Mouse (Mus musculus): Measurements from ENCODE around the gene Bpifa1. TPM values are rescaled to one million over a fixed set of nuclear protein-coding genes. Genes with fewer than 3 reads are reported as not detected.
"Not testable (repeated sequence)": the region's sequence is repeated elsewhere in the genome, so short reads cannot be mapped to it uniquely, and the experiment has no call there.

Bpifa1 gene
- polyA plus RNA-seq, 1 experiment from 2014 or later: not detected

- not testable (repeated sequence) for H3K4me2 ChIP-seq (replicated peaks); H3K27me3 ChIP-seq; H3K9me3 ChIP-seq (replicated peaks); H3K4me3 ChIP-seq; H3K27ac ChIP-seq; H3K4me1 ChIP-seq; ATAC-seq (ENCODE audit: low FRiP score); H3K9ac ChIP-seq; H3K36me3 ChIP-seq
- WGBS: 84% methylated on average over 4 of the region's 4 CpGs
Measured at GRCm38 (mm10) chr2:154183061-154183460, 40.4 kb downstream of the Bpifa1 start.

- H3K36me3 ChIP-seq: no peaks in the 10 kb centered on the region
- H3K9me3 ChIP-seq (replicated peaks): no peaks in the 10 kb centered on the region
- no peaks in the 10 kb centered on the region for H3K4me1 ChIP-seq
- ATAC-seq (ENCODE audit: low FRiP score): no peak
- H3K9ac ChIP-seq: no peak overlapping the region
- 91% methylated on average over 6 of the region's 6 CpGs for WGBS
- H3K27me3 ChIP-seq: no peaks in the 10 kb centered on the region
- H3K27ac ChIP-seq: no peak overlapping the region
- H3K4me3 ChIP-seq: no peak overlapping the region
- no peak overlapping the region for H3K4me2 ChIP-seq (replicated peaks)
Measured at GRCm38 (mm10) chr2:154185319-154185718, 42.6 kb downstream of the Bpifa1 start.

- Histone ChIP-seq H3K27ac (no peak overlapping the region), H3K4me1 (no peaks in the 10 kb centered on the region), H3K9me3 (replicated peaks) (no peaks in the 10 kb centered on the region), H3K4me3 (no peak overlapping the region), H3K36me3 (no peaks in the 10 kb centered on the region), H3K4me2 (replicated peaks) (no peak overlapping the region), H3K9ac (no peak overlapping the region), H3K27me3 (no peaks in the 10 kb centered on the region)
- ATAC-seq (ENCODE audit: low FRiP score): no peak
- WGBS: 76% methylated on average over 3 of the region's 3 CpGs
Measured at GRCm38 (mm10) chr2:154185748-154186147, 43.1 kb downstream of the Bpifa1 start.

- H3K9me3 ChIP-seq (replicated peaks): no peaks in the 10 kb centered on the region
- no peak overlapping the region for H3K9ac ChIP-seq
- no peaks in the 10 kb centered on the region for H3K36me3 ChIP-seq
- no peak for ATAC-seq (ENCODE audit: low FRiP score)
- WGBS: 47% methylated on average over 5 of the region's 5 CpGs
- no peak overlapping the region for H3K27ac ChIP-seq
- H3K27me3 ChIP-seq: no peaks in the 10 kb centered on the region
- H3K4me1 ChIP-seq: no peaks in the 10 kb centered on the region
- no peak overlapping the region for H3K4me3 ChIP-seq
- no peak overlapping the region for H3K4me2 ChIP-seq (replicated peaks)
Measured at GRCm38 (mm10) chr2:154187468-154187867, 44.8 kb downstream of the Bpifa1 start.

- no peaks in the 10 kb centered on the region for H3K4me1 ChIP-seq
- H3K9me3 ChIP-seq (replicated peaks): no peaks in the 10 kb centered on the region
- H3K4me2 ChIP-seq (replicated peaks): no peak overlapping the region
- no peak overlapping the region for H3K27ac ChIP-seq
- no peak for ATAC-seq (ENCODE audit: low FRiP score)
- no peaks in the 10 kb centered on the region for H3K36me3 ChIP-seq
- no peaks in the 10 kb centered on the region for H3K27me3 ChIP-seq
- no peak overlapping the region for H3K9ac ChIP-seq
- no peak overlapping the region for H3K4me3 ChIP-seq
- 83% methylated on average over 7 of the region's 7 CpGs for WGBS
Measured at GRCm38 (mm10) chr2:154189877-154190434, 47.3 kb downstream of the Bpifa1 start.

- WGBS: 84% methylated on average over 11 of the region's 11 CpGs
- H3K9me3 ChIP-seq (replicated peaks): no peaks in the 10 kb centered on the region
- no peak for ATAC-seq (ENCODE audit: low FRiP score)
Measured at GRCm38 (mm10) chr2:154190546-154191258, 48.0 kb downstream of the Bpifa1 start, which contains the start of gene Bpifb1. Bpifb1 (plus strand) TSS chr2:154190818.

GRCm38 (mm10) chr2:154192141-154192540 is 49.5 kb downstream of the Bpifa1 start:
- Histone ChIP-seq H3K9me3 (replicated peaks) (no peaks in the 10 kb centered on the region), H3K36me3 (no peaks in the 10 kb centered on the region), H3K27ac (no peak overlapping the region), H3K27me3 (no peaks in the 10 kb centered on the region), H3K4me2 (replicated peaks) (no peak overlapping the region), H3K4me3 (no peak overlapping the region), H3K9ac (no peak overlapping the region), H3K4me1 (no peaks in the 10 kb centered on the region)
- WGBS: 74% methylated on average over 2 of the region's 2 CpGs
- ATAC-seq (ENCODE audit: low FRiP score): no peak

More at GRCm38 (mm10) chr2:154190546-154191258, 48.0 kb downstream of the Bpifa1 start, which contains the start of gene Bpifb1:
- H3K27me3 ChIP-seq: no peaks in the 10 kb centered on the region
- H3K27ac ChIP-seq: no peak within 1 kb of the TSS
- no peak within 1 kb of the TSS for H3K4me2 ChIP-seq (replicated peaks)
- no peaks in the 10 kb centered on the region for H3K4me1 ChIP-seq
- H3K36me3 ChIP-seq: no peaks in the 10 kb centered on the region
- no peak within 1 kb of the TSS for H3K9ac ChIP-seq
- no peak within 1 kb of the TSS for H3K4me3 ChIP-seq

- Histone ChIP-seq H3K4me3 (no peak overlapping the region), H3K36me3 (no peaks in the 10 kb centered on the region), H3K4me1 (no peaks in the 10 kb centered on the region), H3K27ac (no peak overlapping the region), H3K4me2 (replicated peaks) (no peak overlapping the region), H3K9me3 (replicated peaks) (no peaks in the 10 kb centered on the region), H3K27me3 (no peaks in the 10 kb centered on the region), H3K9ac (no peak overlapping the region)
- 90% methylated on average over 4 of the region's 4 CpGs for WGBS
- ATAC-seq (ENCODE audit: low FRiP score): no peak
Measured at GRCm38 (mm10) chr2:154193071-154193470, 50.4 kb downstream of the Bpifa1 start.

GRCm38 (mm10) chr2:154193994-154194504 is 51.4 kb downstream of the Bpifa1 start:
- Histone ChIP-seq H3K9me3 (replicated peaks) (no peaks in the 10 kb centered on the region), H3K27me3 (no peaks in the 10 kb centered on the region), H3K4me1 (no peaks in the 10 kb centered on the region), H3K27ac (no peak overlapping the region), H3K9ac (no peak overlapping the region), H3K36me3 (no peaks in the 10 kb centered on the region), H3K4me2 (replicated peaks) (no peak overlapping the region), H3K4me3 (no peak overlapping the region)
- WGBS: 76% methylated on average over 5 of the region's 5 CpGs
- ATAC-seq (ENCODE audit: low FRiP score): no peak

- 94% methylated on average over 9 of the region's 9 CpGs for WGBS
Measured at GRCm38 (mm10) chr2:154197036-154197435, 54.4 kb downstream of the Bpifa1 start.

More at GRCm38 (mm10) chr2:154197036-154197435, 54.4 kb downstream of the Bpifa1 start:
- Histone ChIP-seq H3K27ac (no peak overlapping the region), H3K4me2 (replicated peaks) (no peak overlapping the region), H3K4me3 (no peak overlapping the region), H3K9me3 (replicated peaks) (no peaks in the 10 kb centered on the region), H3K27me3 (no peaks in the 10 kb centered on the region), H3K36me3 (no peaks in the 10 kb centered on the region), H3K4me1 (no peaks in the 10 kb centered on the region), H3K9ac (no peak overlapping the region)
- ATAC-seq (ENCODE audit: low FRiP score): no peak

Measured in hindbrain, embryonic 12.5 days (tissue).